Mouse (Mus musculus) cortical plate, adult 2 months (tissue): ENCODE data around the gene Mea1.

Experiments used
- CTCF ChIP-seq: fragments of 200-500 bp; IDR thresholded peaks from 2 replicates; pipeline ENCODE4 v1.5.1; 2011; ENCODE audit warnings: mild to moderate bottlenecking, control low read depth, low read length; ENCODE audit not compliant: insufficient read depth; ENCODE audit errors: extremely low read depth
- POLR2A ChIP-seq: fragments of 200-500 bp; IDR thresholded peaks from 2 replicates; pipeline ENCODE4 v1.6.1; 2011; ENCODE audit warnings: mild to moderate bottlenecking, low read length, control low read depth; ENCODE audit not compliant: insufficient read depth; ENCODE audit errors: extremely low read depth

GRCm38 (mm10) chr17:46647279-46647678, 31.3 kb upstream of the Mea1 start:
- no peak for TF ChIP-seq POLR2A
- TF ChIP-seq CTCF, result no peak
